Mouse (Mus musculus): ENCODE measurements around the gene Cdc14b.
"Not testable (repeated sequence)": the region's sequence is repeated elsewhere in the genome, so short reads cannot be mapped to it uniquely, and the experiment has no call there.

The Cdc14b gene

GRCm38 (mm10) chr13:64264586-64264985 is 10.5 kb downstream of the Cdc14b start:
- H3K9me3 ChIP-seq (ENCODE audit: low read length), result no peaks in the 10 kb centered on the region
- H3K36me3 ChIP-seq (ENCODE audit: insufficient read depth, low read length), result no peaks in the 10 kb centered on the region
- no peaks in the 10 kb centered on the region for H3K27me3 ChIP-seq (ENCODE audit: insufficient read depth, low read length)
- peaks cover 14% of the 10 kb centered on the region for H3K4me1 ChIP-seq (replicated peaks; ENCODE audit: low read depth, low read length)
- no peak for TF ChIP-seq NANOG (IDR thresholded peaks at IDR 0.05; ENCODE audit: borderline replicate concordance, low read length)
- no peak for TF ChIP-seq CTCF (conservative IDR thresholded peaks at IDR 0.05; ENCODE audit: low read length)
- no peak for TF ChIP-seq POU5F1 (IDR thresholded peaks at IDR 0.05; ENCODE audit: borderline replicate concordance, low read length)
- no peak overlapping the region for H3K4me3 ChIP-seq (replicated peaks; ENCODE audit: low read length)

DNA sequence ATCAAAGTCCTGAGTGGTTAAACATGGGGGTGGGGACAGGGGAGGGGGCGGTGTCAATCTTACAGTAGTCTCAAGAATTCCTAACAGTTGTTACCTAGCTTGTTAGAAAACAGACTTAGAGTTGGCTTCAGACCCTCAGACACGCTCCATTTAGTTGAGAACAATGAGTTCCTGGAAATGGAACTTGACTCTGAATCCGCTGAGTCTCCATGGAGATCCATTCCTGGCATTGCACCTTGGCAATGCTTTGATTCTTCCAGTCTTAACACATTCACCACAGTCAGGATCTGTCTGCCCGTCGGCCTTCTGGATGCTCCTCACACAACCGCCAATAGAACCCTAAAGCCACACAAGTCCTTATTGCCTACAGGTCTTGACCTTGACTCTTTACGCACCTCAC is 15.2 kb downstream of the Cdc14b start:
- Histone ChIP-seq H3K4me1 (replicated peaks; ENCODE audit: low read depth, low read length) (peaks cover 30% of the 10 kb centered on the region), H3K36me3 (ENCODE audit: insufficient read depth, low read length) (no peaks in the 10 kb centered on the region), H3K4me3 (replicated peaks; ENCODE audit: low read length) (no peak overlapping the region), H3K9me3 (ENCODE audit: low read length) (no peaks in the 10 kb centered on the region), H3K27me3 (ENCODE audit: insufficient read depth, low read length) (no peaks in the 10 kb centered on the region)
- TF ChIP-seq CTCF (conservative IDR thresholded peaks at IDR 0.05; ENCODE audit: low read length) (no peak), NANOG (IDR thresholded peaks at IDR 0.05; ENCODE audit: borderline replicate concordance, low read length) (no peak), POU5F1 (IDR thresholded peaks at IDR 0.05; ENCODE audit: borderline replicate concordance, low read length) (no peak)

DNA sequence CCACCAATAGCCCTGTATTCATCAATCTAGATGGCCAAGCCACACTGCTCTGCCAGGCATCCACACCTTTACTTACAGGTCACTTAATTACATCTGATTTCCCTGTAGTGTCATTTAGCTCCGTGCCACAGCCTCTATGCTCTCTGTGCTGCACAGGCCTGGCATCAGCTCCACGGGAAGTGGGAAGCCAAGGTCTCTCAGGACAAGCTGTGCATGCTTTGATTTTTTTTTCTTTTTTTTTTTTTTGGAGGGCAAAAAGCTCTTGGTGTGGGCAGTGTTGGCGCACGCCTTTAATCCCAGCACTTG is 16.6 kb downstream of the Cdc14b start:
- peaks cover 41% of the 10 kb centered on the region for H3K4me1 ChIP-seq (replicated peaks; ENCODE audit: low read depth, low read length)
- no peaks in the 10 kb centered on the region for H3K9me3 ChIP-seq (ENCODE audit: low read length)
- TF ChIP-seq CTCF (conservative IDR thresholded peaks at IDR 0.05; ENCODE audit: low read length) (no peak), POU5F1 (IDR thresholded peaks at IDR 0.05; ENCODE audit: borderline replicate concordance, low read length) (no peak), NANOG (IDR thresholded peaks at IDR 0.05; ENCODE audit: borderline replicate concordance, low read length) (no peak)
- no peaks in the 10 kb centered on the region for H3K36me3 ChIP-seq (ENCODE audit: insufficient read depth, low read length)
- no peaks in the 10 kb centered on the region for H3K27me3 ChIP-seq (ENCODE audit: insufficient read depth, low read length)
- no peak overlapping the region for H3K4me3 ChIP-seq (replicated peaks; ENCODE audit: low read length)

DNA sequence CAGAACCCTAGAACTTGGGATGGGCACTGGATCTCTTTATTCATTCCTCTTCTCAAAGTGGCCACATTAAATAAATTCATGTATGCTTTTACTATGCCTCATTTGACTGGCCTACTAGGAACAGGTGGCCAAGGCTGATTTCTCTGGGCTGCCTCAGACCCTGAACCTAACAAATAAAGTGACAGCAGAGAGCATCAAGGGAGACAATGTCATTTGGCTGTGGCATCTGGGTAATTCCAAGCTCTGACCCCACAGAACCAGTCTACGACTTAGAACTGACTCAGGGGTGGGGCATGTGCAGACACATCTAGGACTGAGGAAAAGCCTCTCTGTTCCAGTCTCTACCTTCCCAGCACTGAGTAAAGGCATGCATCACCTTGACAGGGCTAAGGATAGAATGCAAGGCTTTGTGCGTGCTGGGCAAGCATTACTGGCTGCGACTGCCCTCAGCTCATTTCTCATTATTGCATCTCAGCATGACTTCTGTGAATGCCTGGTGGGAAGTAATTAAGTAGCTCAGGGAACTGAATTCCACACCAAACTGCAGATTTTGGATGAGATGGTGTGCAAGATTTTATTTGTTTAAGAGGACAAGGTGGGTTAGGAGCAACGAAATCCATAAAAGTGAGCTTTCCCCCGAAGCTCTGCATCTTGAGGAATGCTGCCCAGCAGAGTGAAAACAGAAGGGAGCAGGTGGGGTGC is 17.1 kb downstream of the Cdc14b start:
- 0 out of 2 replicates have a peak, but pooled peaks have one; percentile 35 for TF ChIP-seq NANOG (IDR thresholded peaks at IDR 0.05; ENCODE audit: borderline replicate concordance, low read length)
- no peak for TF ChIP-seq POU5F1 (IDR thresholded peaks at IDR 0.05; ENCODE audit: borderline replicate concordance, low read length)
- Histone ChIP-seq H3K4me3 (replicated peaks; ENCODE audit: low read length) (no peak overlapping the region), H3K4me1 (replicated peaks; ENCODE audit: low read depth, low read length) (peaks cover 46% of the 10 kb centered on the region), H3K36me3 (ENCODE audit: insufficient read depth, low read length) (no peaks in the 10 kb centered on the region), H3K9me3 (ENCODE audit: low read length) (no peaks in the 10 kb centered on the region), H3K27me3 (ENCODE audit: insufficient read depth, low read length) (no peaks in the 10 kb centered on the region)

GRCm38 (mm10) chr13:64257010-64257813 is 17.9 kb downstream of the Cdc14b start:
- H3K4me1 ChIP-seq (replicated peaks; ENCODE audit: low read depth, low read length), result peaks cover 53% of the 10 kb centered on the region
- H3K9me3 ChIP-seq (ENCODE audit: low read length), result no peaks in the 10 kb centered on the region
- no peaks in the 10 kb centered on the region for H3K27me3 ChIP-seq (ENCODE audit: insufficient read depth, low read length)
- TF ChIP-seq NANOG (IDR thresholded peaks at IDR 0.05; ENCODE audit: borderline replicate concordance, low read length) (no peak), CTCF (conservative IDR thresholded peaks at IDR 0.05; ENCODE audit: low read length) (no peak), POU5F1 (IDR thresholded peaks at IDR 0.05; ENCODE audit: borderline replicate concordance, low read length) (no peak)
- H3K36me3 ChIP-seq (ENCODE audit: insufficient read depth, low read length), result no peaks in the 10 kb centered on the region
- no peak overlapping the region for H3K4me3 ChIP-seq (replicated peaks; ENCODE audit: low read length)

DNA sequence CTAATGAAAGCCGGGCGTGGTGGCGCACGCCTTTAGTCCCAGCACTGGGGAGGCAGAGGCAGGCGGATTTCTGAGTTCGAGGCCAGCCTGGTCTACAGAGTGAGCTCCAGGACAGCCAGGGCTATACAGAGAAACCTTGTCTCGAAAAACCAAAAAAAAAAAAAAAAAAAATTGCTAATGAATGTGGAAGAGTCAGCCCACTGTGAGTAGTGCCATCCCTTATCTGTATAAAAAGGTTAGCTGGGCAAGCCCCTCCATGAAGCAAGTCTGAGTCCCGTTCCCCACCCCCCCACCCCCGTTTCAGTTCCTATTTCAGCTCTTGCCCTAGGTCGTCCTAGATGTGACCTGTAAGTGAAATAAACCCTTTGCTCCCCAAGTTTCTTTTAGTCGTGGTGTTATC is 20.9 kb downstream of the Cdc14b start:
- H3K4me3 ChIP-seq (replicated peaks; ENCODE audit: low read length), result not testable (repeated sequence)
- H3K4me1 ChIP-seq (replicated peaks; ENCODE audit: low read depth, low read length), result peaks cover 67% of the 10 kb centered on the region

GRCm38 (mm10) chr13:64253697-64254096 is 21.4 kb downstream of the Cdc14b start:
- H3K4me3 ChIP-seq (replicated peaks; ENCODE audit: low read length), result no peak overlapping the region
- peaks cover 70% of the 10 kb centered on the region for H3K4me1 ChIP-seq (replicated peaks; ENCODE audit: low read depth, low read length)
- H3K27me3 ChIP-seq (ENCODE audit: insufficient read depth, low read length), result no peaks in the 10 kb centered on the region
- no peaks in the 10 kb centered on the region for H3K9me3 ChIP-seq (ENCODE audit: low read length)
- no peak for TF ChIP-seq POU5F1 (IDR thresholded peaks at IDR 0.05; ENCODE audit: borderline replicate concordance, low read length)
- TF ChIP-seq CTCF (conservative IDR thresholded peaks at IDR 0.05; ENCODE audit: low read length), result no peak
- TF ChIP-seq NANOG (IDR thresholded peaks at IDR 0.05; ENCODE audit: borderline replicate concordance, low read length), result no peak
- H3K36me3 ChIP-seq (ENCODE audit: insufficient read depth, low read length), result no peaks in the 10 kb centered on the region

More for the DNA sequence above, 20.9 kb downstream of the Cdc14b start:
- not testable (repeated sequence) for H3K27me3 ChIP-seq (ENCODE audit: insufficient read depth, low read length); H3K36me3 ChIP-seq (ENCODE audit: insufficient read depth, low read length); H3K9me3 ChIP-seq (ENCODE audit: low read length)

DNA sequence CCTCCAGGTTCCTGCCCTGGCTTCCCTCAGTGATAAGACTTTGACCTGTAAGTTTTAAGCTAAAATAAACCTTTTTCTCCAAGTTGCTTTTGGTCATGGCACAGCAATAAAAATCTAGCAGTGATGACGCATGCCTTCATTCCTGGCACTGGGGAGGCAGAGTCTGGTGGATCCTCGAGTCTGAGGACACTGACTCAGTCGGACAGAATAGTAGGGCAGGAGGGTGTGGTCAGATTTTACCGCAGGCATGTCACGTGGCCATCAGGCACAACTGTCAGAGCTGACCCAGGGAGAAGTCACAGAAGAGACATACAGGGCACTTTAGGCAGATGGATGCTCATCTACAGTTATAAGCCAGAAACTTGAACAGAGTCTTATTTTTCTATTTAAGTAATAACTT is 22.9 kb downstream of the Cdc14b start:
- TF ChIP-seq POU5F1 (IDR thresholded peaks at IDR 0.05; ENCODE audit: borderline replicate concordance, low read length), result no peak
- no peak for TF ChIP-seq CTCF (conservative IDR thresholded peaks at IDR 0.05; ENCODE audit: low read length)
- TF ChIP-seq NANOG (IDR thresholded peaks at IDR 0.05; ENCODE audit: borderline replicate concordance, low read length), result no peak
- H3K9me3 ChIP-seq (ENCODE audit: low read length), result no peaks in the 10 kb centered on the region
- H3K27me3 ChIP-seq (ENCODE audit: insufficient read depth, low read length), result 0 out of 2 replicates have a peak, but pooled peaks cover 3% of the 10 kb centered on the region
- H3K36me3 ChIP-seq (ENCODE audit: insufficient read depth, low read length), result no peaks in the 10 kb centered on the region
- peaks cover 66% of the 10 kb centered on the region for H3K4me1 ChIP-seq (replicated peaks; ENCODE audit: low read depth, low read length)
- H3K4me3 ChIP-seq (replicated peaks; ENCODE audit: low read length), result no peak overlapping the region
